Mouse (Mus musculus) embryonic fibroblast, embryonic 13.5 days (primary cell): ENCODE results near the gene Clcn1.

Experiments
- CTCF ChIP-seq: IDR thresholded peaks from 2 replicates; pipeline ENCODE4 v1.5.1; 2011; ENCODE audit warnings: mild to moderate bottlenecking, control low read depth, low read length, moderate library complexity, borderline replicate concordance; ENCODE audit not compliant: insufficient read depth
- POLR2A ChIP-seq: IDR thresholded peaks from 2 replicates; pipeline ENCODE4 v1.6.1; 2011; ENCODE audit warnings: low read depth, mild to moderate bottlenecking, control low read depth, low read length, moderate library complexity

DNA sequence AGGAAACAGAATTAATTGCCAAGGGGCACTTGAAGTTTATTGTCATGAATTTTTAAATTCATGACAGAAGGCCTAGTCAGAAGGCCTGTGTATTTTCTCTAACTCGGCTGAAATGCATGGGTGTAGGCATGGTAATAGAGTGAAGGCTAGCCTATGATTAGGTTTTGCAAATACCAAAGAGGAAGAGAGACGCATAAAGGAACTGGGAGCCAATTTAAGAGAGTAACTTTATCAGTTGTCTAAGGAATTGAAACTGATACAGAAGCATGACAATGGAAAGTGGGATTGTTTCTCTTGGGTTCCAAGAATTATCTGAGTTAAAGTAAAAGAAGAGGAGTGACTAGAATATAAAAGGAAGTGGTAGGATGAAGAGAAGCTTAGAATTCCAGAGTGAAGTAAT lies 52.7 kb downstream of the Clcn1 start:
- TF ChIP-seq CTCF: no peak
- no peak for TF ChIP-seq POLR2A
